Mouse (Mus musculus) ovary, postnatal 36 days (tissue): ENCODE data around the gene Susd5.
A peak's percentile ranks its signal among the peaks of the same experiment; 100 is the strongest.

ENCODE experiments used
- DNase-seq: peaks from one replicate; pipeline ENCODE4 v3.0.0; 2022; ENCODE audit warnings: low spot score, mixed read lengths

Susd5 gene

DNA sequence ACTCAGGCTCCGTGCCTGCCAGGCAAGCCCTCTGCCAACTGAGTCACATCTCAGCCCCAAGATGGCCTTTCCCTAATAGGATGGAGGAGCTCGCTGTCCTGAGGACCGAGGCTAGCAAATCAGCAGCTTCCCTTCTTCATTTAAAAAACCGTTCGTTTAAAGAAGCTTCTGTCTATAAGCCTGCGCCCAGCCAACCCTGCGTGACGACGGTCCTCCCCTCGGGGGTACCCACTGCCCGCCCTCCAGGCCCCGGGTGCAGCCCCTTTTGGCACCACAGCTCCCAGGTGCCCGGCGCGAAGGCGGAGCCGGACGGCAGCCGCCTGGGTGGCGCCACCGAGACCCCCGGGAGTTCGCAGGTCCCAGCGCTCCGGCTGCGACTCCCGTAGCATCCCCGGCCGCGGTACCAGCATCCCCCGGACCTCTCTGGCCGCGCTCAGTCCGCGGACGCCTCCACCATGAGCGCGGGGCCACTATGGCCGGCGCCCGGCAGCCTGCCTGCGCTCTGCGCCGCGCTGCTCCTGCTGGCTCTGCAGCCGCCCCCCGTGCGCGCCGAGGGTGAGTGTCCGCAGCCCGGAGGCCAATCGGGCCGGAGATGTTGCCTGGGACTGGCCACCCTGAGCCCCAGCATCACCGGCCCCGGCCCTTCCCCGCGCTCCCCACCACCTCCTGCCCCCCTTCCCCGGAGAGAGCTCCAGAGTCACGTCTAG, at the start of gene Susd5:
Gene Susd5 (plus strand): TSS at position 51 of the 707 bp plus-strand sequence.
- no peak for DNase-seq

DNA sequence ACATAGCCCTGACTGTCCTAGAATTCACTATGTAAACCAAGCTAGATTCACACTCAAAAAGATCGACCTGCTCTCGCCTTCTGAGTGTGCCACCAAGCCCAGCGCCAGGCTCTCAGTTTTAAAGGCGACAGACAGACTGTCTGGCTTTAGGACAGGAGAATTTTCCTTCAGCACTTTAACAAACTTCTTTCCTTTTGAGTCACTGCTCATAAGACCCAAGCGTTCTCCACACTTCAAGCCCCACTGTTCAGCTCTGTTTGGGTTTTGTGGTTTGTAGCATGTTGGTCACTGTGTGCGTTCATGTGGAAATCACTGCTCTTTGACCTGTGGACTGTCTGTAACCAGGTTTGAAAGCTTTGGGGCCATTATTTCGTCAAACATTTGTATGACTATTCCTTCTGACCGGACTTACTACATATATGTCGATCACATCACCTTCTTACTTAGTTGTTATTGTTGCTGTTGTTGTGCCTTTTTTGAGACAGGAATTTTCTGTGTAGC, 49.0 kb upstream of the Susd5 start:
- DNase-seq = no peak

DNA sequence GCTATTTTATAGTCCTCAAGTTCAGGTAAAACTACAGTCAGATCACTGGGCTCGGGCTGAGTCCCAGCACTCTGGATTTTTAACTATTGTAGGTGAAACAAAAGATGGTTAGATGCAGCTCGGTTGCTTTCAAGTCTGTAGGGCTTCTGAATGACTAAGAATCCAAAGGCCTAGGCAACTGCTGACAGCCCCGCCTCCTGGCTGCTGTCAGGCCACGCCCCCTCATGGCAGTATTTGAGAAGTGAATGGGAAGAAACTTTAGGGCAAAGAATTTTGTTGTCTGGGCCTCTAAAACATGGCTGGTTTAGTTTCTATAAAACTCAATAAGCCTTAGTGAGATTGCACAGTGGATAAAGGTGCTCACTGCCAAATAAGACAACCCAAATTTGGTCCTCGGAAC, 47.4 kb upstream of the Susd5 start:
- no peak for DNase-seq

DNA sequence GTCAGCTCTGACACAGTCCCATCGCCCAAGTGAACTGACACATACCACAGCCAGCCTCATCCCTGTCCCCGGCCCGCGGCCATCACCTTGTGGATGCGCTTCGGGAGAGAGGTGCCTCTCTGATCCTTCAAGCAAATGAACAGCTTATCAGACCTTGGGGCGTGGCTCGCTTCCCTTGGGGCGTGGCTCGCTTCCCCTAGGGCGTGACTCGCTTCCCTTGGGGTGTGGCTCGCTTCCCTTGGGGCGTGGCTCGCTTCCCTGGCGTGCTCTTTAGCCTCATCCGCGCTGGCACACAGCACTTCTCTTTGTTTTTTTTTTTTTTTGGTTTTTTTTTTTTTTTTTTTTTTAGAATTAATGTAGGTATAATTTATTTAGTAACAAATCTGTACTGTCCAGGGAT, 45.7 kb upstream of the Susd5 start:
- no peak for DNase-seq

DNA sequence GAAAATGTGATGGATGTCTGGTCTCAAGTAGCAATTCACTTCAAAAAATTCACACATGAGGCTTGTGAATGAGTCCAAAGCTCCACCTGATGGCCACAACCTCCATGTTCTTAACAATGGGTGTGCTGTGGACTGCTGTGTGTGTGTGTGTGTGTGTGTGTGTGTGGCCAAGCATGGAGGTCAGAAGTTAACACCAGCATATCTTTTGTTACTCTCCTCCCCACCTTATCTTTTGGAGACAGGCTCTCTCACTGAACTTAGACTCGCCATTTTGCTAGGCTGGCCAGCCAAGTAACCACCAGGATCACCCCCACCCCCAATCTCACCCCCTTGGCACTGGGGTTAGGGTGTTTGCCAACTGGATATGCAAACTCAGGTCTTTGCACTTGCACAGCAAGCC, 42.9 kb upstream of the Susd5 start:
- DNase-seq = no peak

DNA sequence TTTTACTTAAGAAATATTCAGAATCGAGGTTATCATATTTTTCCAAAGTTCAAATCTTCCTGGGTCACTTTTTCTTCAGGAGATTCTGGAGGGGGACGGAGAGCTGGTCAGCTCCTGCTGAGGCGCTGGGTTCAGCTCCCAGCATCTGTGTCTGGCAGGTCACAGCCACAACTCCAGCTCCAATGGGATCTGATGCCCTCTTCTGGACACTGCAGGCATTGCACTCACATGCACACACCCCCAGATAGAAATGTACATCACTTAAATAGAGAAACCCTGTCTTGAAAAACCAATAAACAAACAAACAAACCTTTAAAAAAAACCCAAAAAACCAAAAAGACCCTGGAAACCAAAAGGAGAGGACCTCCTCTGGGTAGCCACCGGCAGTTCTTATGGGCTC, 41.2 kb upstream of the Susd5 start:
- DNase-seq = no peak

DNA sequence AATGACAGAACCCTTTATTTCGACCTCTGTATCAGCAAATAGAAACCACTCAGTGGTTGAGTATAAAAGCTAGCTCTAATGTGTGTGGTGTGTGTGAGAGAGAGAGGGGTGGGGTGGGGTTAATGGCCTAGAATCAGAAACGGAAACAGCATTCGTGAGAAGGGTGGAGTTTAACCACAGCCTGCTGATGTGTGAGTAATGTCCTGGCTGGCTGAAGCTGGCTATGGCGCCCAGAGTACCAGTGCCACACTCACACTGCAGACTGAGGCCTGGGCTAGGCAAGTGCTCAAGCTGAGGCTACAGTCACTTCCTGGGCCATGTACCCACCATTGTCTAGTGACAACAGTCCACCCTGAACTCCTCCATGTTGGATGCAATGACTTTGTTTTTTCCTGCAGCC, 40.5 kb upstream of the Susd5 start:
- DNase-seq = no peak

DNA sequence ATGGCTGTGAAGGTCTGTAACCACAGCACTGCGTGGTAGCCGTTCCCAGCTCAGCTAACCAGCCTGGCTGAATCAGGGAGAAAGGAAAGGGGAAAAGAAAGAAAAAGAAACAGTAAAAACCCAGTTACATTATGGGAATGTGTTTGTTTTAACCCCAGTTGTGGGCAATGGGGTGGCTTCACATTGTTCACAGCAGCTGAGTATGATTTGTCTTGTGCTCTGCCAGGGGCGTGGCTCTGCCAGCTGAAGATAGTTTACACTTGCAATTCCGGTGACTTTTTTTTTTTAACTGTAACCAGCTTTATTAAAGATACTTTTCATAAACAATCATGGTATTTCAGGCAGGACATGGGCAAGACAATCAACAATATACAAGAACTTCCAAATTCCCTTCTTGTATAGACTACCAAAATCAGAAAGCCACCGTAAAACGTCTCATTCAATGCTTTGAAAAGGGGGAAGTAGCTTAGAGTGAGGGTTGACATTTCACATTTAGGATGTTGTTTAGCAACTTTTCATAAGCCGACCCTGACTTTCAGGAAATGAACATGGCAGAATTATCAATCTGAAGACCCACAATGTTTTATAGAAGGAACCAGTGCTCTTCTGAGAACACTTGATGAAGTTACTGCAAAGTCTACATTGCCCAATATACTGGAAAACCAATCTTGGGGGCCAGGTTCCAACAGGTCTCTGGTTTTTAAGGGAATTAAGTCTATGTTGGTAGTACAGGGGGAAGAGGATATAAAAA, 37.8 kb upstream of the Susd5 start:
- DNase-seq = no peak

DNA sequence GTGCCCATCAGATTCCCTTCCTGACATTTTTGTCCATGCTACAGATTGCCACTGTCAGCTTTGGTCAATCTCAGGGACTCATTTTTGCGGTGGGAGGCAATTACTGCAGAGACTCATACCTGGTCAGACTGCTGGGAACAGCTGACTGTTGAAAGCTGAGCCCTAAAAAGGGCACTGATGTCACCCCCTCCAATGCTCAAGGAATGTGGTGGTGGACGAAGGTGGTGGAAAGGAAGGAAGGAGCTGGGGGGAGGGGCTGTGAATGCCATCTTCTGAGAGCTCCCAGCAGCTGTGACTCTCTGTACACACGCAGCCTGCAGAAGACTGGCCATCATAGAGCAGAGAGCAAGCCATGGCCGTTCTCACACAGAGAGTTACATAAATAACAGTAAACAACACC, 34.8 kb upstream of the Susd5 start:
- no peak for DNase-seq

DNA sequence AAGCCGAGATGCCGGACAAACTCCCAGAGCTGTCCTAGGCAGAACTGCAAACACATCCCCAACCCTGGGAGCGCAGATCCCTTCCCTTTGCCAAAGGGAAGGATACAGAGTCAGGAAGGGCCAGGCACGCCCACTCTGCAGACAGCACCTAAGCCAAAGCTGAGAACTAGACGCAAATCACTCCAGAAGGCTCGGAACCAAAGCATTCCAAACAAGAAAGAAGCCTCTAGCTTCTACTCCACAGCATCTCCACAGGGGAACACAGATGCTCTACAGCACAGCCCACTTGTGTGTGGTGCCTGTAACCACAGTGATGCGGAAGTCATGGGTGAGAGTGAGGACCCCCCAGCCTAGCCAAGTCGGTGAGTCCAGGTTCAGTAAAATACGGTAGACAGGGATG, 31.8 kb upstream of the Susd5 start:
- DNase-seq = no peak

DNA sequence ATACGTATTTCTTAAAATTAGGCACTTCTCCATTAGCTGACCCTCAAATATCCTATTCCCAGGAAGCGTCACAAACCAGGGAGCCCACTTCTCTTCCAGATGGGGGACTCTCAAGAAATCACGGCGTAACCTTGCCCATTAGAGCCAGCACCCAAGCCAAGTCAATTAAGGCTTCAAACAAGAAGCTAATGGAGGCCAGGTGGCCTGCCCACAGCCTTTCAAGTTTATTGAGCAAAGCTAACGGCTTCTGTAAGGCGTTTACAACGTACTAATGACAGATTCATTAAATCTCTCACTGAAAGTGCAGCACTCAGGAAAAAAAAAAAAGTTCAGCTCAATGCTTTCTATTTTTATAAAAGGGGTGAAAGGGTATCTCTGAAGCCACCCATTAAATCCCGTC, 31.1 kb upstream of the Susd5 start:
- no peak for DNase-seq

DNA sequence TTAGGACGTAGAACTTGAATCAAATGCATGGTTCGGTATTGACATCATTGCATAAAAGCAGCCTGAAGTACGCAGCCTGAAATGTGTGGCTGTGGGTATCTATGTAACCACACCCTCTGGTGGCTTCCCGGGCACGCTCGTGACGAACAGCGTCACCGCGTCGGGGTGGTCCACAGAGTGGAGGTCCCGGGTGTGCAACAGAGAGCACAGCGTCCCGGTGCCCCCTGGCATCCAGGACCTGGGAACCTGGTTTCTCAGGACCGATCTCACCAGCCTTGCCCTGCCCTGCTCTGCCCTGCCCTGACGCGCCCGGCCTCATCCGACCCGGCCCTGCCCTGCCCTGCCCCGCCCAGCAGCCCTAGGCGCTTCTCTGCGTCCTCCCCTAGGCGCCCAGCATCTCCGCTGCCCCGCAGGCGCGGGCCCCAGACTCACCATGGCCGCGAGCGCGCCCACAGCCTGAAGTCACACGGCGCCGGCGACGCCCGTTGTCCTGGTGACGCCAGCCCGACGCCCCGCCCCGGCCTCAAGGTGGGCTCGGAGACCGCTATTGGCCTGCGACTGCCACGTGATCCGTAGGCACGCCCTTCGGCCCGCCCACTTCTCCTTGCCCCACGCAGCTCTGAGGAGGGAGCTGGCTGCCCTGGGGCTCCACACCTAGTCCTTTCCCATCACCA, 30.5 kb upstream of the Susd5 start:
- DNase-seq = peak; percentile 57

DNA sequence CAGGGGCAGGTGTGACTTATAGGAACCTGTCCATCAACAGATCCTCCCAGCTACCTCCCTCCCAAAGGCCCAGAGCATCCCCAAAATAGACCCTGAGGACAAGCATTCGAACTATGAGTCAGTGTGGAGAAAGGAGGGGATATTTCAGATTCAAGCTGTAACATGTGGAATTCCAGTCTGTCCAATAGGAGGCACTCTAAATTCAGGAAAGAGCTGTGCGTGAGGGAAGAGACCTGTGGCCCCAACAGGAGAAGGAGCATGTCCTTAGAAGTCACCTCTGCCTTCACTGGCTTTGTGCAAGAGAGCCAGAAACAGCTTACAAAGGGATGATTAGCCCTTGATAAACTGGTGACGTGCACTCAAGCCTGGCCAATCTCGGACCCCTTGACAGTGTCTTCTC, 16.0 kb upstream of the Susd5 start:
- no peak for DNase-seq

DNA sequence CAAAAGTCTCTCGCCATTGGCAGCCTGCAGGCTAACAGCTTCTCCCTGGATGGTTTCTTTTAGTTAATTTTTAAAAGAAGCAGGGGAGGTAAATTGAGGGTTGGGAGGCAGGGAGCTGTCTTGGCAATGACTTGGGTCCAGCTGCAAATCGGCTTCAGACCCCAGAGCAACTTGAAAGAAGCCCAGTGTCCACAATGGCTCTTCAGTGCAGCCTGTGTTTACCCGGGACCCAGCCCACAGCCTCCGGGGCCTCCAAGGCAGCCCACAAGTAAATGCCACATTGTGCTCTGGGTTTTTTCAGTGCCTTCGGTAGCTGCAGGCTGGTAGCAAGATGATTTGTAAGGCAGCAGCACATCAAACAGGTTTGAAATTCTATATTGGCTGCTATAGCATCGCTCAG, 14.4 kb upstream of the Susd5 start:
- DNase-seq = no peak

DNA sequence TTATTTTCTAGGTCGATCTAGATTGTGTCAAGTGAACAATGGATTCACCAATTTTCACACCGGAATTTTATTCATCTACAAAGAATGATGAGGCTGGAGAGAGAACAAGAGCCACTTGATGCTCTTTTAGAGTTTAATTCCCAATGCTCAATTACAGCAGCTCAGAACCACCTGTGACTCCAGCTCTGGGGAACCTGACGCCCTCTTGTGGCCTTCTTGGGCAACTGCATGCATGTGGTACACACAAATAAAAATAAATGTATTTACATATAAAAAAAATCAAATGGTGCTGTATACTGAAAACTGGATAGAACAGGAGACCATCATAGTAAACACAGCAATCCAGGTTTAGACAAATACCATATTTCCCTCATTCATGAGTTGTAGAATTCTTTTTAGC, 12.5 kb upstream of the Susd5 start:
- DNase-seq = no peak

DNA sequence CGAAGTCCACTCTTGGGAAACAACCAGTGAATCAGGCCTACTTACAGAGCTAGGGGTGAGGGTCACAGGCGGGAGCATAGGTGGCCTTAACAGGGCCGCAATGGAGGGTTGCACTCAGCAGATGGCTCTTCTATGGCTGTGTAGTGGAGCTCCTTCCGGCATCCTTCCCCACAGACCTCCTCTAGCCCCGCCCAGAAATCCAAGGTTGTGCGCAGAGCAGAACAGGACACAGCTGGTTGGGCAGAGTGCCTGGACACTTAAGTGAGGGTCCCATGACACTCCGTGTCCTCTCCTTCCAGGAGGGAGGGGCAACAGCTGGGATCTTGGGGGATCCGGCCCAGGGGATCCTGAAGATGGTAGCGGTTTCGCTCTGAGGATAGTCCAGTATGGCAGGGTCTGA, 10.9 kb upstream of the Susd5 start, which contains the start of gene Fbxl2:
Gene Fbxl2 (minus strand): TSS at position 164 of the 400 bp plus-strand sequence.
- no peak for DNase-seq

DNA sequence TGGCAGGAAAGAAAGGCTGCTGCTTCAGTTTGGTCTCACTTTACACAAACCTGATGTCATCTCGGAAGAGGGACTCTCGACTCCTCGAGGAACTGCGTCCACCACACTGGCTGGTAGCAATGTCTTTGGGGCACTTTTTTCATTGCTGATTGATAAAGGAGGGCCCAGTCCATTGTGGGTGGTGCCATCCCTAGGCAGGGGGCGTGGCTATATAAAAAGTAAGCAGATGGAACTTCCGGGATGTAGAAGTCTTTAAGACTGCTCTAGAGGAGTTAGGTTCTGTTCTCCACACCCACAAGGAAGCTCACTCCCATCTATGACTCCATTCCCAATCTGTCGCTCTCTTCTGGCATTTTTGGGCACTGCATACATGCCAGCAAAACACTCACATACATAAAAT, 10.3 kb upstream of the Susd5 start:
- no peak for DNase-seq

DNA sequence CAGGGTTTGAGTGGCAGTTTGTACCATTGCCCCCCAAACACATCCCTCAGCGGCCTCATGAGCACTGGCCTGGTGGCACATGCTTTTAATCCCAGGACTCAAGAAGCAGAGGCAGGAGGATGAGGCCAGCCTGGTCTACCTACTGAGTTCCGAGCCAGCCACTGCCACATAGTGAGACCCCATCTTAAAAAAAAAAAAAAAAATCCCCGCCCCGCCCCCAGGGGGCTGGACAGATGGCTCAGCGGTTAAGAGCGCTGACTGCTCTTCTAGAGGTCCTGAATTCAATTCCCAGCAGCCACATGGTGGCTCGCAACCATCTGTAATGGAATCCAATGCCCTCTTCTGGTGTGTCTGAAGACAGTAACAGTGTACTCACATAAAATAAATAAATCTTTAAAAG, 6.8 kb upstream of the Susd5 start:
- no peak for DNase-seq

DNA sequence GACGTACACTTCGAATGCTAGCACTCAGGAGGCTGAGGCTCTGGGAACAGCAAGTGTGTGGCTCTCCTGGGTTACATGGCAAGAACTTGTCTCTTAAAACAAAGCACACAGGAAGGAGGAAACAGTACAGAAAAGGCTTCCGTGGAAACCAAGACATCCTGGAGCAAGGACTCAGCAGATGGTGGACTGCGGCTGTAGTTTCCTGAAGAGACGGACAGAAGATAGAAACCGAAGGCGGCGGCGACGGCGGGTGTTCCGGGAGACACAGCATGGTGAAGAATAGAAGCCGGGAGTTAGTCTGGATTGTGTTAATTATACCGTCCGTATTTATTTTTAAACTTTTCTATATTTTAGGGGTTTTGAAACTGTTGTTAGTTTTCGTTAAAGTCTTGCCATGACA, 6.2 kb upstream of the Susd5 start:
- no peak for DNase-seq

DNA sequence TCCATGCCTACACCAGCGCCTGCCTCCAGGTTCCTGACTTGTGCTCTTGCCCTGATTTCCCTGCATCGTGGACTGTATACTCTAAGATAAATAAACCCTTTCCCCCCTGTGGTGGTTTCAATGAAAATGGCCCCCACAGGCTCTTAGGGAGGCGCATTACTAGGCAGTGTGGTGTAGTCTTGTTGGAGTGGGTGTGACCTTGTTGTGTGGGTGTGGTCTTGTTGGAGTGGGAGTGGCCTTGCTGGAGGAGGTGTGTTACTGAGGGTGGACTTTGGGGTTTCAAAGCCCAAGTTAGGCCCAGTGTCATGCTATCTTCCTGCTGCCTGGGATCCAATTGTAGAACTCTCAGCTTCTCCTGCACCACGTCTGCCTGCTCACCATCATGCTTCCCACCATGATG, 4.9 kb upstream of the Susd5 start:
- no peak for DNase-seq

DNA sequence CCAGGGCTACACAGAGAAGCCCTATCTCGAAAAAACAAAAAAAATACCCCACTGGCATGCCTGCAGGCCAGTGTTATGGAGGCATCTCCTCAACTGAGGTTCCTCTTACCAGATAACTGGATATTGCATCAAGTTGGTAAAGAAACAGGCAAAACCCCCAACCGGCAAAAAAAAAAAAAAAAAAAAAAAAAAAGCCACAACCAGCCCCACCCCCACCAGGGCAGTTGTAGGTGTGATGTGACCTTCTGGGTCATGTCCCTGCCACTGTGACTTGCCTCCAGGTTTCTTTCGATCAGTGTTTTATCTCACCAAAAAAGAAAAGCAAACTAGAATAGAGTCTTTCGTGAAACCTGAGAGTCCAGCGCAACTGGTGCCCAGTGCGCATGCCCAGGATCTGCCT, 4.1 kb upstream of the Susd5 start:
- no peak for DNase-seq

DNA sequence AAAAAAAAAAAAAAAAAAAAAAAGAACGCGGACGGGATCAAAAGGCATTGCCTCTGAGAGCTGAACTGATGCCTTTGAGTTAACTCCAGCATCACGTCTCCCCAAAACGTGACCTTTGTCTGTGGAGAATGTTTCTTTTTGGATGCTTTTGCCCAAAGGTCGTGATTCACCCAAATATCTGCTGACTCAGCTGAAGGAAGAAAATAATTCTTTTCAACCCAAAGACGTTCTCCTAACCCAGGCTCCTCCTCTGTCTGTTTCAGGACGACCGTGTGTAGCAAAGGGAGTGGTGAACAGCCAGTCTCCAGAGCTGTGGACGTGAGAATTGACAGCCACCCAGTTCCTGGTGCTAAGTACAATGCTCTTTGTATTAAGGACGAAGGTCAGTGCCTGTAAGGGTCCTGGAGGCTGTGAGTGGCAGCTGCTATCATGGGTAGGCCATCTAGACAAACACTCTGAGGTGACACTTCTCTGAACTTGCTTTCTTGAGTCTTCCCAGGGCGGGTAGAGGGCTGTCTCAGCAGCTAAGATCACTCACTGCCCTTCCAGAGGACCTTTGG, 11.6 kb downstream of the Susd5 start:
- no peak for DNase-seq

DNA sequence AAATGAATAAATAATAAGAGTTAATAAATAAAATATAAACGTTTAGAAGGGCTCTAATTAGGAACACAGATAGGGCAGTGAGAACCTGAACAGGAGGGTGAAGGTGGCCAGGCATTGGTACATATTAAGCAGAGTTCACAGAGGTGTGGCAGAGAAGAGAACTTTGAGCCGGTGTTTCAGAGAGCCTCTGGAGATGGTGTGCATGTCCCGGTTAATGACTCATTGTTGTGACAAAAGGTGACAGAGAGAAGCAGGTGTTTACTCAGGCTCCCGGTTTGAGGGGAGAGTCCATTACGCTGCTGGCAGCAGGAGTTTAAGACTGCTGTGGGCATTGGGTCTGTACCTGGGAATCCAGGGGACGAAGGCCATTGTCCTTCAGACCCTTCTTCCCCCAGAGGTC, 12.4 kb downstream of the Susd5 start:
- DNase-seq = no peak
